In the genomic region with DNA sequence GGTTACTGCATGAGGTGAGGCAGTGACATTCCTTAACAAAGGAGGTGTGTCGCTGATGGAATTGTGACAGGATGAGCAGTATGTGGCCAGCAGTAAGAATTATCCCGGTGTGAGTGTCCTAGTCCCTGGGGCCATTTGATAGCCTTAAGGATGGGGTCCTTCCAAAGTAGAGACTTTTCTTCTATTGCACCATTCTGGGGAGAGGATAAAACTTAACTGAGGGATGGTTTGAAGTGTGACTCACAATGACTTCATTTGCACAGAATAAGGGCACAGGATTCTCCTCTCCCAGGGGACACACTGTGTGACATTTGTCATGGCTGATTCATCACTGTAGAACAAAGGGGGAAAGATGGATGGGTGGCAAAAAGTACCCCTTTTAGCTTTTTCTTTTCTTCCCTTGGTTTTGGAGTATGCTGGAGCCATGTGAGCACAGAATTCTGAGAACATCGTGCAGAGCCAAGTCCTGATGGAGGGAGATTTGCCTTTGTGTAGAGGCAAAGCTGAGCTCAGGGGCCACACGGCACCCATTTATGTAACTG, we compare ENCODE assay signal across 18 mouse cellular contexts.
"Had no signal": no experiment of that assay in that cellular context is flagged by ENCODE, and none has a peak within 500 bp of the region (broad histone marks: within the 10 kb centered on the region; RNA-seq: fewer than 3 reads in every experiment).

No protein-coding gene starts in this region.

- H3K27me3 ChIP-seq: limb, embryonic 13.5 days; liver, embryonic 12.5 days; liver, embryonic 15.5 days; lung, embryonic 15.5 days; megakaryocyte, embryonic 14.5 days had no signal

- H3K9ac ChIP-seq: limb, embryonic 13.5 days; liver, embryonic 12.5 days; liver, embryonic 15.5 days; lung, embryonic 15.5 days had no signal

- H3K4me1 ChIP-seq: limb, embryonic 13.5 days; liver, embryonic 12.5 days; liver, embryonic 15.5 days; lung, embryonic 15.5 days; megakaryocyte, embryonic 14.5 days had no signal

- H3K4me2 ChIP-seq: limb, embryonic 13.5 days; liver, embryonic 12.5 days; liver, embryonic 15.5 days; lung, embryonic 15.5 days had no signal

- H3K27ac ChIP-seq: kidney, postnatal 0 days; limb, embryonic 13.5 days; liver, embryonic 12.5 days; liver, embryonic 15.5 days; lung, embryonic 15.5 days; midbrain, embryonic 10.5 days had no signal

- ATAC-seq: liver, embryonic 12.5 days had no signal

- H3K36me3 ChIP-seq: limb, embryonic 13.5 days; liver, embryonic 12.5 days; liver, embryonic 15.5 days; lung, embryonic 15.5 days; midbrain, embryonic 10.5 days had no signal

- DNase-seq: kidney, adult 2 months; kidney, postnatal 25 days; left cerebral cortex, postnatal 4 days; liver; lung, adult 18-20 months; lung, postnatal 10 days; lung, postnatal 36 days; retina, postnatal 1 day; right cerebral cortex, postnatal 25 days; thymus, adult 18-20 months; thymus, postnatal 36 days had no signal

- H3K9me3 ChIP-seq: limb, embryonic 13.5 days; liver, embryonic 12.5 days; liver, embryonic 15.5 days; lung, embryonic 15.5 days; megakaryocyte, embryonic 14.5 days; midbrain, embryonic 10.5 days had no signal

- H3K4me3 ChIP-seq: limb, embryonic 13.5 days; liver, embryonic 12.5 days; liver, embryonic 15.5 days; lung, embryonic 15.5 days; megakaryocyte, embryonic 14.5 days; midbrain, embryonic 10.5 days had no signal
